Mouse (Mus musculus) neutrophil, adult 5-6 weeks (primary cell): Measurements from ENCODE around the gene Kdsr. TPM values are rescaled to one million over a fixed set of nuclear protein-coding genes. Genes with fewer than 3 reads are reported as not detected.

Source experiments
- ATAC-seq: fragments of 151-379, 151-347 bp; 2 replicates; pipeline ENCODE4 v1.8.0; 2017; ENCODE audit warnings: mild to moderate bottlenecking, moderate TSS enrichment; ENCODE audit not compliant: insufficient number of reproducible peaks, poor library complexity, low FRiP score, severe bottlenecking; ENCODE audit errors: extremely low read depth
- total RNA-seq: library from RNA; stranded (forward); fragments of 200-1000 nt; gene quantifications from 2 replicates; pipeline ENCODE4 v1.2.3, GENCODE M21; 2017

The Kdsr gene
- total RNA-seq, result 16.5 and 17.3 TPM in 2 replicates

DNA sequence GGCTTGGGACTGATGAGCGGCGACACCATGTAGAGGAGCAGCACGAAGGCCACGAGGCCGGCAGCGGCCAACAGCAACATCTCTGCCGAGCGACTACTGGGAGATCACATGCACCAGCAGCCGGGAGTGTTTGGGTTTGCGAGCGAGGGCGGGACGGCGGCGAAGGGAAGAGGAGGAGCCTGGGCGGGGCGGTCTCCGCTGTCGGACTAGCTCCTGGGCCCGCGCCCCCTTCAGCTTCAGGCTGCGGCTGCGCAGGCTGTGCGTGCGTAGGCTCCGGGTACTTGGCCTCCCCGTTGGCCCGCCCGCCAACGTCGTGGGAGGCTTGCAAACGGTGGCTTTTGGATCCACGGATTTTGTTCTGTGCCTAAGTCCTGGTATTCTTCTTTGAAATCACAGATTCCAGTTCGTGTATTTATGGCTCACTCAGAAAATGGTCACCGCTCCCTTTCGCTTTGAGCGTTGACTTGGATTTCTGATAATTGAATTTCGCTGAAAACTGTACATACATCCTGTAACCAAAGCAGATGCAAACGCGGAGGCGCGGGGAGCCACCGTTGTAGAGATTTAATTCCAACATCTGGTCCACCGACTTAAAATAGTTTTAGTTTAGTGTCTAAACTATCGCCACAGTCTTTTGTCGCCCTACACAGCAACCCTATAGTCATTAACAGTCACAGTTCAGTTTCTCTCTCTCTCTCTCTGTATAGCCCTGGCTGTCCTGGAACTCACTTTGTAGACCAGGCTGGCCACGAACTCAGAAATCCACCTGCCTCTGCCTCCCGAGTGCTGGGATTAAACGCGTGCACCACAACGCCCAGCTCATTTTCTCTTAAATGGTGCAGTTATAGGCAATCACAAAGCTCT is at the start of gene Kdsr:
Gene Kdsr, minus strand, starts transcription at position 156 of the 864 bp plus-strand sequence.
- ATAC-seq, result peak; percentile 95

DNA sequence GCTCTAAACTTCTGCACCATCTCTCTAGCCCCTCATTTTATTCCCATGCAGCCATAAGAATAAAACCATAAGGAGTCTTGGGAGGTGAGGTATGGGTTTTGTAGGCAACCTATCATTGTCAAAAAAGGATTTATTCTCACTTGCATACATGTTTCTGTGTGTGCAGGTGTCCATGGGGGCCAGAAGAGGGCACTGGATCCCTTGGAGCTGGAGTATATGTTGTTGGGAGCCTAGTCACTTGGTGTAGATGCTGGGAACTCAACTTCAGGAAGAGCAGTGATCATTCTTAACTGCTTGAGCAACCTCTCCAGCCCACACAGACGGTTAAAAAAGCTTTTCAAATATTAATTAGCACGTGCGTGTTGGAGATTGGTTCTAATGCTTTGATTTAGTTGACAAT is 40.4 kb upstream of the Kdsr start:
- no peak for ATAC-seq

DNA sequence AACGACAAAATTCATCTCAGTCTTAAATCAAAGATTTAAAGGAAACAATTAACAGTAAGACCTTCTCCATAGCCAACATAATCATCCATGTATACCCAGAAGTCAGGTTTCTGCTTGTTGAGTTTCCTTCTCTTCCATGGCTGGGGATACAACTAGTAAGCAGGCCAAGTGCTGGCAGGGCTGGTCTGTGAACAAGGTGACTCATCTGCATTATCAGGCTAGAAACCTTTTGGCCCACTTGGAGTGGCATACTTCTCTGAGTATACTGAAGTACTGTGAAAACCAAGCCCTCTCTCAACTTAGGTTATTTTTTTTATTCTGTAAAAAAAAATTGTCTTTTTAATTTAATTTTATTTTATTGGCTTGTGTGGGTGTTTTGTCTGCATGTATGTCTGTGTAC is 39.9 kb upstream of the Kdsr start:
- ATAC-seq, result no peak

- ATAC-seq, result no peak
Observed at GRCm38 (mm10) chr1:106796987-106797779, 37.7 kb upstream of the Kdsr start.

DNA sequence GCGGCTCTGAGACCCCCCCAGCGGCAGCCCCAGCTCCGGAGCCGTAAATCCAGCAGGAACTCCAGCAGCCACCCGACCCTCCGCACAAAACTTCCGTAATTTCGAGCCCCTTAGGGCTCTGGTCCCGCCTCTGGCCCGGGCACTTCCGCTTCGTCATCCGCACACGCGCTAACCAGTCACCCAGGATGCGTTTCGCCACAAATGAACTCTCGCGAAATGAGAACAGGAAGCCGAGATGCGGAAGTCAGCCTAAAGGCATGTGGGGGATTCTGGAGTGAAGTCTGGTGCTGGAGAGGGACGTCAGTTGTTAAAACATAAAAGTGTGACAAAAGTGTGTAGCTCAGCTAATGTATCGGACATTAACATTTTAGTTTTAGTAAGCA is 37.0 kb upstream of the Kdsr start, which contains the start of gene Vps4b:
Gene Vps4b, minus strand, starts transcription at position 187 of the 383 bp plus-strand sequence.
- ATAC-seq, result peak; percentile 99

- peak; percentile 10; the same call in 1 of the 2 replicates for ATAC-seq
Observed at GRCm38 (mm10) chr1:106795634-106796541, 36.4 kb upstream of the Kdsr start.

- ATAC-seq, result no peak
Observed at GRCm38 (mm10) chr1:106774896-106775295, 15.4 kb upstream of the Kdsr start.

- no peak for ATAC-seq
Observed at GRCm38 (mm10) chr1:106774092-106774491, 14.6 kb upstream of the Kdsr start.

DNA sequence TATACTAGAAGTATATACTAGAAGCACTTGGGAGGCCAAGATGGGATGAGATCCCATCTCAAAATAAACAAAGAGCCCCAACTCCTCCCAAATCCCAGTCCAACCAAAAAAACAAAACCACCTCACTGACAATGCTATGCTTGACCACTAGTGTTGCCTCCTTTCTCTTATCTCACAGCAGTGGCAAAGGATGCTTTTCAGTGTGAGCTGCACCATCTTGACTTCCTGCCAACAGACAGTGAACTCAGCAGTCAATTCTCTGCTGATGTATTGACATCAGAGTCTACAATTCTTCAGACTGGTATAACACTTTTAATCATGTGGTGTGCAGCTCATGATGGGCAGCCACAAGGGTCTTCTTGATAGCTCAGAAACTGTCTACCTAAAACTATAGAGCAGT is 9.2 kb upstream of the Kdsr start:
- ATAC-seq, result no peak

DNA sequence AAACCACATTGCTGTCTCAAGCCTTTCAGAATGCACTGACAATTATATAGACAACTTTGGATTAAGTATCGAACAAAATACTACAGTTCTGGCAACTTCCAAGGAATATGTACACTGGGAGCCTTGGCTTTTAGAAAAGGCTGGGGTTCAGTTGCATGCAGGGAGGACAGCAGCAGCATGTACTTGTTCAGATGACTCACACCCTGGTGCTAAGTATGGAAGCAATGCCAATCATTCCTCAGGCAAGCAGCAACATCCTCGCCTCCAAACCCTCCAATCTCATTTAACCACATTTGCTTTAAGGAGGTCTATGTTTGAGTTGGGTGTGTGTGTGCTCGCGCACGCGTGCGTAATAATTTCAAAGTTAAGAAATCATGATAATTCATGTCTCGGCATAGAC is 6.2 kb upstream of the Kdsr start:
- ATAC-seq, result no peak

DNA sequence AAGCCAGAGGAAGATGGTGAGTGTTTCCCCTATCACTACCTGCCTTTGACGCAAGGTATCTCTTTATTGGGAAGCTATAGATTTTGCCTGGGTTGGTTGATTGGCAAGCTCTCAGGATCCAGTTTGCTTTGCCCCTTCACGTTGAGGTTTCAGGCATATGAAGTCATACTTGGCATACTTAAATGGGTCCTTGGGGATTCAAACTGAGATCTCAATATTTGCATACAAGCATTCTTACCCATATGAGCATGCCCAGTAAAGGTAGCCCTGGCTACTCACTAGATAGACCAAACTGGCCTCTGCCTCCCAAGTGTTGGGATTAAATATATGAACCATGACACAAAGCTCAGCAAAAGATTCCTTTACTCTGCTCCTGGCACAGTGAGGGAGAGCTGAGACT is 5.3 kb upstream of the Kdsr start:
- no peak for ATAC-seq

DNA sequence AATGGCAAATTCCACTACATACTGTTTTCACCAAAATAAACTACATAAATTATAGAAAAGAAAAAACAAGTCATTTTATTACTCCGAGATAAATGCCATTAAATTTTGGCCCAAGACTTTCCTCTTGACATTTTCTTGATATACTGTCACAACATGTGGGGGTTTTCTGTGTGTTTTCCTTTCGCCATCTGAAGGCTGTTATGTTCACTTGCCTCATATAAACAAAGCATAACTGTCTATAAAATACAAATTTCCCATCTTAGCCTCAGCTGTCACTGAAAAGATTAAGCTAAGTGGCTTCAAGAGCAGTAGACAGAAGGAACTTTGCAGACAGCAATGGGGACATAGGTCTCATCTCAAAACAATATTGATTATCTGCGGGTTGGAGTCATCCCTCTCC is 4.8 kb upstream of the Kdsr start:
- no peak for ATAC-seq

DNA sequence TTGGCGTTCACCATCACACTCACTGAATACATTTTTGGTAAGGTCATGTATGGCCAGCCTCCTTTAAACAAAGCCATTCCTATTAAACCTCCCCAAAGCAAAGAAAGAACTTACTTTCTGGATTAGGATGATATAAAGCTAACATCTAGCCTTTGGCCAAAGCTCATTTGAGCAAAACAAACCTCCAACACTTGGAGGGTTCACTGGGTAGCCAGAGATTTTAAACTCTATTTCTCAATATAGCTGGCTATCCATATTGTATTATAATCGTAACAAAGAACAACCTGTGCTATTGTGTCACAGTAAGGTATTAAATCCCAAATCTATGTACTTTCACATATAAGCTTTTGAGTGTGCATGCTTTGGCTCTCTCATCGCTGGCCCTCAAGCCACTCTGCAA is 1.2 kb upstream of the Kdsr start:
- no peak for ATAC-seq

GRCm38 (mm10) chr1:106758734-106759571 is 574 bp downstream of the Kdsr start:
- peak; percentile 7; the same call in 1 of the 2 replicates for ATAC-seq

DNA sequence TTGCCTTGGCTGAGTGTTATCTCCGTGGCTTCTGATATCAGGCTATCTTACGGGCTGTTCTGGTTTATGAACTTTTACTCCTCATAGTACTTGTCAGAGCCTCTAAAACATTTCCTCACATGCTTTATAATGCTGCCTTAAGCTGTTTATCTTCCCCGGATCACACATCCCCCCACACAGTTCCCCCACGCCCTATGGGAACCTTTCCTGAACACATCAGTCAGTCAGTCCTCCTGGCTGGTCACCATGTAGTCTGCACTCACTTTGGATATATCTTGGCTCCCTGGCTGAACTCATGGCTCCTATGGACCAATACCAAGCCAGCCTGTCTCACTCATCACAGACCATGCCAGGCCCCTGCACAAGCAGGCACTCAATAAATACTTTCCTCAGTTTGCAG is 2.9 kb downstream of the Kdsr start:
- ATAC-seq, result no peak

DNA sequence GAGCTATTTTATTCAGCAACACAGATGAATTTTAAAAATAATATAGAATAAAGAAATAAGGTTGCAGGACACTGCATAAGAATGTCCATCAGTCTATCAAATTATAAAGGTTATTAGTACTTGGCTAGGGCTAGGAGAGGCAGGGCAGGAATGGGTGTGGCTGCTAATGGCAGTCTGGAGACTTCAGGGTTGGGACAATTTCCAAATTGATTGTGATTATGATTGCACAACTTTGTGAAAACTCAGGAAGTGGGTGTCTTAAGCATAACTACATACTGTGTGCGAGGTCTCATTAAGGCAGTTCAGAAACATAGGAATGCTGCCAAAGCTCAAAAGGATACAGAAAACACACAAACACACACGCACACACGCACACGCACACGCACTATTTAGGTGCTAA is 7.5 kb downstream of the Kdsr start:
- no peak for ATAC-seq

DNA sequence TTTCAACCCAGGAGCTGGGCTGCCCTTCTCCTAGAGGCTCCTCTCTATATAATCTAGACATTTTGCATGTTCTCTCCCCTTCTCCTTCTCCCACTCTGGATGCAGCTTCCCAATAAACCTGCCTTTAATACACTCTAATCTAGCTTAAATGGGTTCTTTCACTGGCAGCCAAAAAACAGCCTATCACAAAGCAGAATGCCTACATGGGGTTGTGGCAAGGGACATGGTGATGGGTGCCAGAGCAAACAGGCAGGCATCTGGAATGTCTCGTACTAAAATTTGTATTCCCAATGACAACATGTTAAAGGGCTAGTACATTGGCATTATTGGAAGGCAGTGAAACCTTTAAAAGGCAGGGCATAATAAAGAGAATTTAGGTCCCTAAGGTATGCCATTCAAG is 8.9 kb downstream of the Kdsr start:
- ATAC-seq, result no peak

DNA sequence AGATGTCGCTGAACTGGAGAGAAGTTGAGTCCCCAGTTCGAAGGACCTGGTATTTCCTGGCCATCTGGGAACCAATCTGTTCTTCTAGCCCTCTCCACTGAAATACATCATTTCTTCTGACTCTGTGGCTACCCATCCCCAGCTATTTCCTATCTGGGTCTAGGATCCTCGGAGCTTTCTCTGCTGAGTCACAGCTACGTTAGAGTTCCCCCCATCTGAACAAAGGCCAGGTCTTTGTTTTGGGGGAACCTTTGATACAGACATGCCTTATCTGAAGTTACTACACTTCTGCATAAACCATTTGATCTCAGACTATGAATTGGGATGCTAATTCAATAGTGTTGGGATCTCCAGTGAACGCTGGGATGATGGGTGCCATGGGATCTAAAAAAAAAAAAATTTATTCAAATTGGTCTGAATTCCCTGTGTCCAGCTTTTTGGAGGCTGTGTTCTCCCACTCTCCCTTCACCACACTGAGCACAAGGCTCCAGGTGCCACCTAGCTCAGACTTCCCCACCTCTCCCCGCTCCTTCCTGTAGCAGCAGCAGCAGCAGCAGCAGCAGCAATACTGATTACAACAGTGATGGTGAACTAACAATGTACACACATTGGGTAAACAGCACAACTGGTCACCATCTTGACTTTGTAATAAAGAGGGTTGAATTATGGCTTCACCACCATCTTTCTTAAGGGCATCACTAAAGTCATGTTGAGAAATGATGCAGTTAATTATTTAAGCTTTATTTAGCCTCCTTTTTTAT is 10.8 kb downstream of the Kdsr start:
- ATAC-seq, result no peak
